Mouse (Mus musculus): ENCODE measurements around the gene Plpp1. TPM values are rescaled to one million over a fixed set of nuclear protein-coding genes. Genes with fewer than 3 reads are reported as not detected.
A peak's percentile ranks its signal among the peaks of the same experiment; 100 is the strongest.

The Plpp1 gene
- polyA plus RNA-seq, 1 experiment from 2014 or later, result 34.4 TPM

DNA sequence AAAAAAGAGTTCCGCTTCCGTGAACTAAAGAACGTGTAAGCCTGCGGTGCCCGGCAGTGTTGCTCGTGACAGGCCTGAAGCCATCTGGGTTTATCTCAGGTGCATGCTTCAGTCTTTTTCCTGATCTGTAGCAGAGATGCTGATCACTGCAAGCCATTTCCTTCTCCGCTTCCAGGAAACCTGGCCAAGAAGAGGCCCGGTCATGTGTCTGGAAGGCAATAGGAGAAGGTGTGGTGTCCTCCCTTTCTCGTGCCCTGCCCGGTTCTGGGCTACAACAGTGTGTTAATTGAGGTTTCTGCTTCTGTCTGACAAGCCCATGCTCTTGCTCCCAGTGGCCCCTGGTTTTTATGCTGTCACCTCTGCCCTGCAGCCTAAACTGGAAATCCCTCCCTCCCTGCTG lies 24.7 kb upstream of the Plpp1 start:
- no peaks in the 10 kb centered on the region for H3K36me3 ChIP-seq
- no peaks in the 10 kb centered on the region for H3K9me3 ChIP-seq
- ATAC-seq (ENCODE audit: insufficient number of reproducible peaks, insufficient read depth, low FRiP score, low TSS enrichment), result no peak
- H3K4me1 ChIP-seq, result peaks cover 4% of the 10 kb centered on the region; the same call in 1 of the 2 replicates
- no peak overlapping the region for H3K4me3 ChIP-seq
- no peaks in the 10 kb centered on the region for H3K27me3 ChIP-seq
- WGBS, result 85% methylated on average over 10 of the region's 10 CpGs
- no peak overlapping the region for H3K9ac ChIP-seq
- no peak overlapping the region for H3K27ac ChIP-seq
- no peak overlapping the region for H3K4me2 ChIP-seq (replicated peaks)

GRCm38 (mm10) chr13:112778407-112778806 lies 22.2 kb upstream of the Plpp1 start:
- no peaks in the 10 kb centered on the region for H3K9me3 ChIP-seq
- H3K27me3 ChIP-seq, result no peaks in the 10 kb centered on the region
- H3K4me1 ChIP-seq, result no peaks in the 10 kb centered on the region
- no peak overlapping the region for H3K9ac ChIP-seq
- H3K27ac ChIP-seq, result no peak overlapping the region
- 84% methylated on average over 5 of the region's 5 CpGs for WGBS
- no peaks in the 10 kb centered on the region for H3K36me3 ChIP-seq
- H3K4me3 ChIP-seq, result no peak overlapping the region
- no peak for ATAC-seq (ENCODE audit: insufficient number of reproducible peaks, insufficient read depth, low FRiP score, low TSS enrichment)
- no peak overlapping the region for H3K4me2 ChIP-seq (replicated peaks)

GRCm38 (mm10) chr13:112785305-112785704 lies 15.3 kb upstream of the Plpp1 start:
- no peak overlapping the region for H3K27ac ChIP-seq
- ATAC-seq (ENCODE audit: insufficient number of reproducible peaks, insufficient read depth, low FRiP score, low TSS enrichment), result no peak

GRCm38 (mm10) chr13:112786142-112786541 lies 14.4 kb upstream of the Plpp1 start:
- H3K4me1 ChIP-seq, result 0 out of 2 replicates have a peak, but pooled peaks cover 3% of the 10 kb centered on the region
- no peaks in the 10 kb centered on the region for H3K9me3 ChIP-seq
- no peak overlapping the region for H3K27ac ChIP-seq
- WGBS, result 71% methylated on average over 3 of the region's 3 CpGs
- no peak overlapping the region for H3K9ac ChIP-seq
- no peak overlapping the region for H3K4me2 ChIP-seq (replicated peaks)
- no peak overlapping the region for H3K4me3 ChIP-seq
- H3K36me3 ChIP-seq, result no peaks in the 10 kb centered on the region
- ATAC-seq (ENCODE audit: insufficient number of reproducible peaks, insufficient read depth, low FRiP score, low TSS enrichment), result no peak
- H3K27me3 ChIP-seq, result no peaks in the 10 kb centered on the region

More at GRCm38 (mm10) chr13:112785305-112785704, 15.3 kb upstream of the Plpp1 start:
- Histone ChIP-seq H3K36me3 (no peaks in the 10 kb centered on the region), H3K9ac (no peak overlapping the region), H3K27me3 (no peaks in the 10 kb centered on the region), H3K4me3 (no peak overlapping the region), H3K9me3 (no peaks in the 10 kb centered on the region), H3K4me1 (0 out of 2 replicates have a peak, but pooled peaks cover 3% of the 10 kb centered on the region), H3K4me2 (replicated peaks) (no peak overlapping the region)
- 57% methylated on average over 7 of the region's 7 CpGs for WGBS

DNA sequence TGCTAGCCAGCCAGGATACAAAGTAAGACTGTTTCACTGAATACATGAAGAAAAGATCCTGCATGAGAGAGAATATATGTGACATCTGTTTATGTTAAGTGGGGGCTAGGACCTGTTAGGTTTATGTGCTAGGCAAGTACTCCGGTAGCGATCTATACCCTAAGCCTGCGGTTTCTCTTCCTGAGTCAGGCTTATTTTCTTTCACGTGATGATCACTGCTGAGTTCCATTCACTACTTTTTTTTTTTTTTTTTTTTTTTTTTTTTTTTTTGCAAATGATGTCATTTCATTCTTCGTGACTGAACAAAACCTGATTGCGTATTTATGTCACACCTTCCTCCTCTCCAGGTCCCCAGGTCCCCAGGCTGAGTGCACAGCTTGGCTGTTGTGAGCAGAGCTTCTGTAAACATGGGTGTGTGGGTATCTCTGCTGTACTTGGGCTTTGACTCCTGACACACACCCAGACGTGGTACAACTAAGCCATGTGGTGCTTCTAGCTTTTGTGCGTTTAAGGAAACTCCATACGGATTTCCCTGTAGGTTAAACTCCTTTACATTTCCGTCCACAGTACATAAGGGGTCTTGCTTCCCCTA lies 13.6 kb upstream of the Plpp1 start:
- Histone ChIP-seq H3K9ac (no peak overlapping the region), H3K36me3 (no peaks in the 10 kb centered on the region), H3K4me3 (no peak overlapping the region), H3K9me3 (no peaks in the 10 kb centered on the region), H3K27ac (no peak overlapping the region), H3K27me3 (no peaks in the 10 kb centered on the region), H3K4me2 (replicated peaks) (no peak overlapping the region), H3K4me1 (0 out of 2 replicates have a peak, but pooled peaks cover 3% of the 10 kb centered on the region)
- no peak for ATAC-seq (ENCODE audit: insufficient number of reproducible peaks, insufficient read depth, low FRiP score, low TSS enrichment)
- 75% methylated on average over 10 of the region's 10 CpGs for WGBS

DNA sequence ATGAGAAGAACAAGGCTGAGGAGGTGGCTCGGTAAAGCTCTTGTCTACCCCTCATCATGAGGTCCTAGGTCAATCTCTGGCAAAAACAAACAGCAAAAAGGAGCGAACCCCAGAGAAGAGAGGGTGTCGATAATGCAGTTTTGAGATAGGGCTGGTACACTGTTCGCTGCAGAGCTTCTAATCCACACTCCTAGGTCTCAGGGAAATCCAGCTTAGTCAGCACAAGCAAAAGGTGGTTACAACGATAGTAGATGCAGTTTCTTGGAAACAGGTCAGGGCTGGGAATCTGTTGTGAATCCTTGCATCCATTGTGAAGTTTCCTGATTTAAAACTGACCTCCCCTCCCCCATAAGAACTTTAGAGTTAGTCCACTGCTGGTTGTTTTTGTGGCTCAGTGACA lies 9.8 kb upstream of the Plpp1 start:
- no peaks in the 10 kb centered on the region for H3K27me3 ChIP-seq
- H3K4me2 ChIP-seq (replicated peaks), result no peak overlapping the region
- H3K9ac ChIP-seq, result no peak overlapping the region
- H3K27ac ChIP-seq, result no peak overlapping the region
- no peaks in the 10 kb centered on the region for H3K36me3 ChIP-seq
- 76% methylated on average over 5 of the region's 5 CpGs for WGBS
- no peaks in the 10 kb centered on the region for H3K9me3 ChIP-seq
- no peak overlapping the region for H3K4me3 ChIP-seq
- no peak for ATAC-seq (ENCODE audit: insufficient number of reproducible peaks, insufficient read depth, low FRiP score, low TSS enrichment)
- no peaks in the 10 kb centered on the region for H3K4me1 ChIP-seq

DNA sequence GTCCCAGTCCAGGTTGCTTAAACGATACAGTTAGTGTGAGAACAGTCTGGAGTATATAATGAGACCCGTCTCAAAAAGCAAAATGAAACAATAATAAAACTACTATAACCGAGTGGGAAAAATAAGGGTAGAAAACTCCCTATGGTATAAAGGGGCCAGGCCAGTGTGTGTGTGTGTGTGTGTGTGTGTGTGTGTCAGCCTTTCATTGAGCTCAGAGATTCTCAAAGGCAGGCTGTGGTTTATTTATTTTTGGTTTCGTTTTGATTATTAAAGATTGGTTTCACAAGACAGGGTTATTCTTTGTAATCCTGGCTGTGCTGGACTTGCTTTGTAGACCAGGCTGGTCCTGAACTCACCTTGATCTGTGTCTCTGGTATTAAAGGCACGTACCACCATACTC lies 8.7 kb upstream of the Plpp1 start:
- H3K4me3 ChIP-seq, result no peak overlapping the region
- no peak overlapping the region for H3K9ac ChIP-seq
- no peaks in the 10 kb centered on the region for H3K4me1 ChIP-seq
- H3K4me2 ChIP-seq (replicated peaks), result no peak overlapping the region
- no peaks in the 10 kb centered on the region for H3K9me3 ChIP-seq
- H3K36me3 ChIP-seq, result no peaks in the 10 kb centered on the region
- H3K27me3 ChIP-seq, result no peaks in the 10 kb centered on the region
- ATAC-seq (ENCODE audit: insufficient number of reproducible peaks, insufficient read depth, low FRiP score, low TSS enrichment), result no peak
- no peak overlapping the region for H3K27ac ChIP-seq
- WGBS, result 83% methylated on average over 5 of the region's 5 CpGs

DNA sequence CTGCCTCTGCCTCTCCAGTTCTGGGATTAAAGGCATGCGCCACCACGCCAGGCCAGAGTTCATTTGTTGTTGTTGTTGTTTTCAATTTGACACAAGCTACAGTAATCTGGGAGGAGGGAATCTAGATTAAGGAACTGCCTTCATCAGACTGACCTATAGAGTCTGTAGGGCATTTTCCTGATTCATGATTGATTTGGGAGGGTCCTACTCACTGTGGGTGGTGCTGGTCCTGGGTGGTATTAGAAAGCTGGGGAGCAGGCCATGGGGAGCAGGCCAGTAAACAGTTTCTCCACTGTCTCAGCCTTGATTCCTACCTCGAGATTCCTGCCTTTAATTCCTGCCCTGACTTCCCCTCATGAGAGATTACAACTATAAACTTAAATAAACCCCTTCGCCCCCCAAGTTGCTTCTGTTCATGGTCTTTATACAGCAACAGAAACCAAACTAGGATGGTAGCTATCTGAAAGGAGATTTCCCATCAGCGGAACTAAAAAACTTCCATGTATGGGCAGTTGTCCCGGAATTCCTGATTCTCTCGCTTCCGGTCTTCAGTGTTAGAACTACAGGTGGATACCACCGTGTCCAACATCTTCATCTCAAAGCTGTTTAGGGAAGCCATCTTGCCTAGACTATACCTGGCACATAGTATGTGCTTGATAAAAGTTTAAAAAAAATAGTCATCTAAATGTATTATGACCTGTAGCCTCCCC lies 2.2 kb upstream of the Plpp1 start:
- H3K4me3 ChIP-seq, result no peak overlapping the region
- 93% methylated on average over 9 of the region's 9 CpGs for WGBS
- no peak overlapping the region for H3K9ac ChIP-seq
- no peak overlapping the region for H3K27ac ChIP-seq
- peaks cover 4% of the 10 kb centered on the region; the same call in 1 of the 2 replicates for H3K4me1 ChIP-seq
- no peaks in the 10 kb centered on the region for H3K27me3 ChIP-seq
- H3K9me3 ChIP-seq, result no peaks in the 10 kb centered on the region
- H3K4me2 ChIP-seq (replicated peaks), result no peak overlapping the region
- ATAC-seq (ENCODE audit: insufficient number of reproducible peaks, insufficient read depth, low FRiP score, low TSS enrichment), result no peak
- H3K36me3 ChIP-seq, result no peaks in the 10 kb centered on the region

- peaks cover 6% of the 10 kb centered on the region; the same call in 1 of the 2 replicates for H3K4me1 ChIP-seq
- no peak overlapping the region for H3K4me2 ChIP-seq (replicated peaks)
- H3K27me3 ChIP-seq, result no peaks in the 10 kb centered on the region
- H3K36me3 ChIP-seq, result no peaks in the 10 kb centered on the region
- no peak overlapping the region for H3K4me3 ChIP-seq
- H3K27ac ChIP-seq, result no peak overlapping the region
- ATAC-seq (ENCODE audit: insufficient number of reproducible peaks, insufficient read depth, low FRiP score, low TSS enrichment), result no peak
- no peaks in the 10 kb centered on the region for H3K9me3 ChIP-seq
- no peak overlapping the region for H3K9ac ChIP-seq
- WGBS, result 82% methylated on average over 9 of the region's 9 CpGs
These were observed 1.7 kb upstream of the Plpp1 start for GRCm38 (mm10) chr13:112798953-112799305.

DNA sequence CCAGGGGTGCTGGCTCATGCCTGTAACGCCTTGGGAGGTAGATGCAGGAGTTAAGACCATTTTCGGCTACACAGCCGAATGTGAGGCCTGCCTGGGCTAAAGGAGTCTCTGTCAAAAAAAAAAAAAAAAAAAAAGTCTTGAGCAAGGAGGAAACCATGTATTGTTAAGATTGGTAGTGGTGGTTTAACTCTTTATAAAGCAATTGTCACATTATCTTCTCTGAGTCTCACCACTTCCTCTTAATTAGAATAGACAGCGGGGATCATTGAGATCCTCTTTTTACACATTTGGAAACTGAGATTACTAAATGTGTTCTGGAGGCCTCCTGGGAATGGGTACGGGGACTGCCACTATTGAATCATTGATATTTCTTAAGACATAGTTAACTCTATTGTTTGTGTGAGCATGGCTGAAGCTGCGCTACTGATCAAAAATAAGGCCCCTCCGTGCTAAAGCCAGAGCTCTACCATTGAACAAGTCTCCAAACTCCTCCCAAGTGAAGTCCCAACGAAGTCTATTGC lies 811 bp upstream of the Plpp1 start:
- Histone ChIP-seq H3K27me3 (no peaks in the 10 kb centered on the region), H3K4me1 (peaks cover 6% of the 10 kb centered on the region; the same call in 1 of the 2 replicates), H3K36me3 (no peaks in the 10 kb centered on the region), H3K9ac (no peak overlapping the region), H3K4me3 (no peak overlapping the region), H3K4me2 (replicated peaks) (peak overlapping the region; percentile 85; the same call in 1 of the 2 replicates), H3K27ac (no peak overlapping the region; the same call in 1 of the 2 replicates), H3K9me3 (no peaks in the 10 kb centered on the region)
- 79% methylated on average over 8 of the region's 8 CpGs for WGBS
- ATAC-seq (ENCODE audit: insufficient number of reproducible peaks, insufficient read depth, low FRiP score, low TSS enrichment), result no peak

DNA sequence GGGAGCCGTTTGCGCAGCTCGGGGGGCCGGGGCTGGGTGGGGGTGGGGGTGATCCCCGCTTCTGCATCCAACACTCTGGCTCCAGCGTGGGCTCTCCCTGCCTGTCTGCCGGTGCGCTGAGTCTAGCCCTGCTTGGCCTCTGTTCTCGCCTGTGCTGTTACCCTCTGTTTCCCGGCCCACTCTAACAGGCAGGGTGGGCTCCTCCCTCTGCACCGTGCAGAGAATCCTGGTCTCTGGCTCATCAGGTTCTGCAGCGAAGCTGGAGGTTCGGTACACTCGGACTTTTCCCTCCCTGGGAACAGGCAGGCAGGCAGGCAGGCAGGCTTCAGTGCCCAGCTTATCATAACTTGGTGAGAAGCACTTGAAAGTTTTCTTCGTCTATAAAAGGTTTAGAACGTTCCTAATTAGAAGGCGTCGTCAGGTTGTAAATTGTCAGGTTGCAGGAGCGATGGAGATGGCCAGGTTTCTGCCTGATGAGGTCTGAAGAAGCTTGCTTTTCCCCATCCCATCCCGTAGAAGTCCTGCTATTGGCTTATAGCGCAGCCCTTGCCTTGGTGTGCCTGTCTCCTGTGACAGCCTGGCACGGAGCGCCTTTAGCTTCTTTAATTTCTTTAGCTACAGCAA lies 901 bp downstream of the Plpp1 start:
- ATAC-seq (ENCODE audit: insufficient number of reproducible peaks, insufficient read depth, low FRiP score, low TSS enrichment), result peak; percentile 85
- H3K4me1 ChIP-seq, result peaks cover 6% of the 10 kb centered on the region; the same call in 1 of the 2 replicates
- H3K9ac ChIP-seq, result peak overlapping the region; percentile 74
- no peaks in the 10 kb centered on the region for H3K27me3 ChIP-seq
- peak overlapping the region; percentile 88 for H3K27ac ChIP-seq
- peaks cover 14% of the 10 kb centered on the region for H3K36me3 ChIP-seq
- WGBS, result 1% methylated on average over 23 of the region's 23 CpGs
- H3K4me3 ChIP-seq, result peak overlapping the region; percentile 73
- peak overlapping the region; percentile 85 for H3K4me2 ChIP-seq (replicated peaks)
- H3K9me3 ChIP-seq, result no peaks in the 10 kb centered on the region

GRCm38 (mm10) chr13:112803106-112803505 lies 2.5 kb downstream of the Plpp1 start:
- Histone ChIP-seq H3K27me3 (no peaks in the 10 kb centered on the region), H3K36me3 (peaks cover 14% of the 10 kb centered on the region), H3K9me3 (no peaks in the 10 kb centered on the region), H3K4me1 (peaks cover 6% of the 10 kb centered on the region; the same call in 1 of the 2 replicates), H3K4me2 (replicated peaks) (no peak overlapping the region), H3K9ac (no peak overlapping the region), H3K4me3 (no peak overlapping the region), H3K27ac (no peak overlapping the region)
- ATAC-seq (ENCODE audit: insufficient number of reproducible peaks, insufficient read depth, low FRiP score, low TSS enrichment), result no peak
- 95% methylated on average over 7 of the region's 7 CpGs for WGBS
